Mouse (Mus musculus) adrenal gland, postnatal 14 days (tissue): ENCODE measurements around the gene Bmp8b. TPM values are rescaled to one million over a fixed set of nuclear protein-coding genes. Genes with fewer than 3 reads are reported as not detected.
"Not testable (repeated sequence)": the region's sequence is repeated elsewhere in the genome, so short reads cannot be mapped to it uniquely, and the experiment has no call there.

Experiments used
- DNase-seq: peaks from one replicate; pipeline ENCODE4 v3.0.0; 2021; ENCODE audit warnings: mixed read lengths
- long read RNA-seq, 2 experiments: library from polyadenylated mRNA; stranded (forward); transcript quantifications; one replicate each; pipeline ENCODE4 v2.0.0; 2021
- total RNA-seq: library from RNA; stranded (reverse); gene quantifications from 2 replicates; pipeline ENCODE4 v1.2.3, GENCODE M21; 2021

Bmp8b gene
- total RNA-seq: not detected in 2 replicates
- long read RNA-seq, experiment 1: 0 reads
- long read RNA-seq, experiment 2: 0 reads

DNA sequence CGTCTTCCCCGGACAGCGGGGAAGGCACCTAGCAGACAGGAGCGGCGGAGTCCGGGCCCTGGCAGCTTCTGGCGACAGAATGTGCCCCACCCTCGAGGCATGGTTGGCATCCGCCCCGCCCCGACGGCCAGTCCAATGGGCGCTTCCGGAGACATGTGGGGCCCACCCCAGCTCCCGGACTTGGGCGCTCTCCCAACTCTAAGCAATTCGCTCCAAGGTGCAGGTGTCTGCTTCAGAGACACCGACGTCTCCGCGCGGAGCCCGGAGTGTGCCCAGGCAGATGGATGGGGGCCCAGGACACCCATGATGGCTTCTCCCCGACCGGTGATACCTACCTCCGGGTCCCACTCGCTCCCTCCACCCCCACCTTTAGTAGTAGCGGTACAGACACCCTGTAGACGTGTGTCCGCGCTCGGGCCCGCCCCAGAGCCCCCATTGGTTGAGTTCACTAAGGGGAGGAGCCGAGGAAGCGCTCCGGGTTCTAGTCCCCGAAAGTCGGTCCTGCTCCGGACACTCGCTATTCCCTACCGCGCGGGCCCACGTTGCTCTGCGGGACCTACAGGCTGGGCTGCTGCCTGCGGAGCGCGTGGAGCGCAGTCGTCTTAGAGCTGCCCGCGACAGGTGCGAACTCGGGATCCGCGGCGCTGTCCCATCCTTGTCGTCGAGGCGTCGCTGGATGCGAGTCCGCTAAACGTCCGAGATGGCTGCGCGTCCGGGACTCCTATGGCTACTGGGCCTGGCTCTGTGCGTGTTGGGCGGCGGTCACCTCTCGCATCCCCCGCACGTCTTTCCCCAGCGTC, at the start of gene Bmp8b:
Bmp8b (plus strand) TSS at position 515 of the 800 bp plus-strand sequence.
- peak; percentile 12 for DNase-seq

DNA sequence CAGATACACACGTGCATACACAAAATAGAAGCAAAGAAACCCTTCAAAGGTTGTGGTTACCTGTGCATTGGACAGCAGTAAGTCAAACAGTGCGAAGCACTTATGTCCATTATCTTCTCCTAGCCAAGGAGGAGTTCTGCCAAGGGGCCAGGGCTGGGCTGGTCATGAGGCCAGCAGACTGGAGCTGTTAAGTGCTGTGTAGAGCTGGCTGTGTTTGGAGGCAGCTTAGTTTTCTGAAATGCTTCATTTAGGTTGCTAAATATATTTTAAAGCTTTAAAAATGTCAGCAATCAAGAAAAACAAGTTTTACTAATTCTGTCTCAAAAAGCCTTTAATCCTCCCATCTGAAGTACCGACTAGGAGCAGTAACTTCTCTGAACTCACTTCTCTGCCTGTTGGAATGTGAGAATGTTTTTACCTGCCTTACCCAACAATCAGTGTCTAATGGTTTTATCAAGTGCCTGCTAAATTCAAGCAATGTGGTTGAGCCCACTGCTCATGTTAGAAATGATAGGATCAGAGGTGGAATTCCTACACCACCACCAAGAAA, 48.3 kb upstream of the Bmp8b start:
- no peak for DNase-seq

DNA sequence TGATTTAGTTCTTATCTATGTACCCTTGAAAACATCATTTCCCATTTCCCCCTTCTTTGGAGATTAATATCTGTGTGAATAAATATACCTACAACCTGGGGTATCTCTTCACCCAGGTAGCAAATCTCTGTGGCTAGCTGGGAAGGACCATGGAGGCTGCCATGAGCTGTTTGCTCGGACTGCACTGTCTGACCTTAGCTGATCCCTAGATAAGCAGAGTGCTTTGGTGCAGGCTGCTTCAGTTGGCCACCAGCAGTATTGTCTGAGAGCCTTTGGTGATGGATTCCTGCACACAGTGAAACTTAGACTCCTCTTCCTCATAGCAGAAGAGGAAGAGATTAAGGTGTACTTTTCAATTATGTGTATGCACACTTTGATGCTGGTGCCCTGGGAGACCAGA, 47.0 kb upstream of the Bmp8b start:
- DNase-seq: no peak

DNA sequence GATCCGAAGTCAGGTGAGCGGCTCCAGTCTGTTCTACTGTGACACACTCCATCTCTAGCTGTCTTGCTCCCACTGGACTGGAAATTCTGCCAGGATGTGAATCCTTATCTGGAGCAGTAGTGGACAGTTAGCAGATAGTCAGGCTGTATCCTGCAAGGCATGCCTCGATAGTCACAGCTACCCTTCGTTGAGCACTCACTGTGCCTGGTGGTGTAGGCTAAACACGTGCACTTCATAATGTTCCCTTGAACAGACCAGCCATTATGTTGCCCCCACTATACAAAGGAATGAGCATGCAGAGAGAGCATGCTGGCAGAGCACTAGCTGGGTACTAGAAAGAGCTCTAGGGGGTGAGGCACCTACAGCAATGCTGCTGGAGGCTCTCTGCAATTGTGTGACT, 43.2 kb upstream of the Bmp8b start:
- DNase-seq: no peak

DNA sequence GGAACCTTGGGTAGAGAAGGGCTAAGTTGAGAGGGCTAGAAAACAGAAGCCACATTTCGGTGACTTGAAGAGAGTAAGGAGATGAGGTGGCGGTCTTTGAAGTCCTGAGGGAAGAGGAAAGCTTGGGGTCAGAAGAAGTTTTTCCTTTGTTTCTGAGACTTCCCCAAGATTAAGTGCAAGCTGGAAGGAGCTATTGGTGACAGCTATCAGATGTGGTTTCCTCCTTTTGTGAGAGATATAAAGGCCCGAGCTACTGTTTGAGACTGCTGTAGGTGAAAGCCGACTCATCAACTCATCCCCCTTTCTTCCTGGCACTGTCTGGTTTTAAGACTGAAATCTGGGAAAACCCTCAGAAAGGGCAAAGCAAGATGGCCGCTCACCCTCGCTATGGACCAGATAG, 36.3 kb upstream of the Bmp8b start:
- DNase-seq: no peak

DNA sequence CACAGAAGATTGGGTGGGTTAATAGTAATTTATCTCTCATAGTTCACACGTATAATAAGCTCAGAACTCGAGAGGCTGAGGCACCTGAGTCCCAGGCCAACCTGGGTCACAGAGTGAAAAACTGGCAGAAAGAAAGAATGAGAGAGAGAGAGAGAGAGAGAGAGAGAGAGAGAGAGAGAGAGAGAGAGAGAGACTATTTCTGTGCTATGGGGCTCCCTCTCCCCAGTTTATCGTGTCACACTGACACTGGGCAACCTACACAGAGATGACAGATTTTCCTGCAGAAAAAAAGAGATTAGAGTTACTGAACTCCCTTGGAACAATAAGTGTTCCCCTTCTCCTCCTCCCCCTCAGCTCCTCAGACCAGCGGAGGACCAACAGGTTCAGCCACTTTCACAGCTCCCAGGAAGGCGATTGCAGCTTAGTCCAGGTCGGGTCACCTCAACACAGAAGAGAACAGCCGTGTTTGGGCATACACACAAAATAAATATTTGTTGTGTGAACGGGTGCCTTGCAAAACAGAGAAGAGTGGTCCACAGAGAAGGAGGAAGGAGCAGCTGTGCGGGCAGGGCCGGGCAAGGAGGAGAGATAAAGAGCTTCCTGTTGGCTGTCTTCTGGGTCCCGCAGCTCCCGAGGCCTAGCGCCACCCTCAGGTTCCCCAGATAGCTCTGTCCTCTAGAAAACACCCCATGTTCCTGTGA, 33.5 kb upstream of the Bmp8b start:
- DNase-seq: peak; percentile 67

DNA sequence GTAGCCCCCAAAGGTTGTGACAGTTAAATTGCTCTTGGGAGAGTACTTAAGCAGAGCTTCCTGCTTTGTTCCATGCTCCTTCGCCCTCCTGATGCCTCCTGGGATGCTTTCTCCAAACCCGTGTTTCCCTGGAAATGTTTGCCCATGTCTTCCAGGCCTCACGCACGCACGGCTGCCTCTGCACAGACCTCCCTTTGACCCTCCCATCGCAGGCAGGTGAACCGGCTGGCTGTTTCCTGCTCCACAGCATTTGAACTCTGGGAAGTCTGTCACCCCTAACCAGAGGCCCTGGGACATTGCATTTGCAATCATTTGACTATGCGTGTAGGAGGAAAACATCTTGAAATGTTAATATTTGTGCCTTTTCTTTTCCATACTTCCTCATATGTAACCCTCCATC, 28.0 kb upstream of the Bmp8b start:
- DNase-seq: no peak

DNA sequence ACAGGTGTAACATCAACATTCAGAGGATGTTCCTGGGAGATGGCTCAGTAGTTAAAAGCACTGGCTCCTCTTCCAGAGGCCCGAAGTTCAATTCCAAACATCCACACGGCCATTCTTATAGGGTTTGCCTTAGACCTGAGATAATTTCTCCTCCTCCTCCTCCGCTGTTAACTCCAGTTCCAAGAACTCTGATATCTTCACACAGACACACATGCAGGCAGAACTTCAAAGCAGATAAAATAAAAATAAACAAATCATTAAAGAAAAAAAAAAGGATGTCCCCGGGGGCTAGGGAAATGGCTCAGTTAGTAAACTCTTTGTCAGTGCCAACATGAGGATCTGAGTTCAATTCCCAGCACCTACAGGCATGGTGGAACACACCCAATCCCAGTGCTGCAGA, 26.7 kb upstream of the Bmp8b start:
- DNase-seq: no peak

DNA sequence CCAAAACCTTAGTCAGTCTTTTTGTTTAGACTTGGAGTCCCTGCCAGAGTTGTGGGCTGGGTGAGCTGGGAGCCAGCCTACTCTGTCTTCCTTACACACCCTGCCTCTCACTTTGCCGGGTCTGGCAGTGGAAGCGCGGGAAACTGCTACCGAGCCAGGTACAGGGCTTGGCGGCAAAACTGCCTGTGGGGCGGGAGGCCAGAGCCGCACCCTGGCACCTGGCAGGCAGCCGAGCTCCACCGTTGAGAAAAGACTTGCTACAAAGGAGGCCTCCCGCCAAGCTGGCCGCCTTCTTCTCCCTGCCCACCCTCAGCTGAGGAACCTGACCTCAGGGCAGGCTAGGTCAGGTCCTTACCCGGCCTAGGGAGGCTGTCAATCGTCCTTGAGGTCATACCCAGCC, 24.2 kb upstream of the Bmp8b start:
- peak; percentile 17 for DNase-seq

DNA sequence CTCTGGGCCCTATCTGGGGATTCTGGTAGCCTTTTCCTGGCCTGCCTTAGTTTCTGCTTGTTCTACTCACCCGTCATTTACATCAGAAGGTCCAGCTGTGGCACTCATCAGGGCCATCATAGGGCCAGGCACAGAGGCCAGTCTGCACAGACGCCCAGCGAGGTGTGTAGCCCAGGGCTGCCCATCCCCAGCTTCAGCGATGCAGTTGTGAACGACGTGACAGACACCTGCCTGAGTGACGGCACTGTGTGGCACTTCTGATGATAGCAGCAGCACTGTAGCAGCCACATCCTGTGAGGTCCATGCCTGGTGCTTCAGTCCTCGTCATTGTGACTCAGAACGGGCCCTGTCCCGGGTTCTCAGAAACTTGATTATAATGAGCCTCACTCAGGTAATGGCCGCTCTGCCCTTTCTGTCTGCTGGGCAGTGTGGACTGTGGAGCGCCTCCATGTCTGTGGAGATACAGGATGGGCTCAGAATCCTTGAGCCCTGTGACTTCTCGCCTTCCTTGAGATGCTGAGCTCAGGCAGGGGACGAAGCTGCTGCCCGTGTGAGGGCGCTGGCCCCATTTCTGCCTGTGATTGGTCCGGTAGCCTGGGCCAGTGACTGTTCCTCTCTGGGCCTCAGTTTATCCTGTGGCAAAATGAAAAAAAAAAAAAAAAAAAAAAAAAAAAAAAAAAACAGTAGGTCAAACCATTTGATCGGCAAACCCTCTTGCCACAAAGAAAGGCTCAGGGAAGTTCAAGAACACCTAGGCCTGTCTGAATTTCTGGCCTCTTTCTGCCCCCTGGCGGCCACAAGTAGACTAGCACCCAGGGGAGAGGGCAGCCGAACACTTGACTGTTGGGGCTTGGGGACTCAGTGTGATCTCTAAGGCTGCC, 22.4 kb upstream of the Bmp8b start:
- peak; percentile 79 for DNase-seq

DNA sequence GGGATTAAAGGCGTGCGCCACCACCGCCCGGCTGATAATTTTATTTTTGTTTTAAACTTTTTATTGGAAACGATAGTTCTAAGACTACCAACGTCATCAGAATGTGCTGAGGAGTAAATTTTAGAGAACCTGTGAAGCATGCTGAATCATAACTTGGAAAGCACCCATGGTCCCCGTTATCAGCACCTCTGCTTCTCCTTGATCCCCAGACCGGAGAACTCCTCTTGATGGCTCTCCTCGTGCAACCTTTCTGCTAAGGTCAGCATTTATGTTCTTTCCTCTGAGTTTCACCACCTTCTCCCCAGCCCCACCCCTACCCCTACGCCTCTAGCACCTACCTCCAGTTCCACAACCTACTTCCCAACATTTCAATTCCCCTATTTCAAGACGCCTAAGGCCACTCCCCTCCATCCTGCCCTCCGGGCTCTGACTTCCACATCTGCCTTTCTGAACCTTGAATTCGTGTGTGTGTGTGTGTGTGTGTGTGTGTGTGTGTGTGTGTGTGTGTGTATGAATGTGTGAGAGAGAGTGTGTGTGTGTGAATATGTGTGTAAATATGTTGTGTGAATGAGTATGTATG, 21.6 kb upstream of the Bmp8b start:
- no peak for DNase-seq

DNA sequence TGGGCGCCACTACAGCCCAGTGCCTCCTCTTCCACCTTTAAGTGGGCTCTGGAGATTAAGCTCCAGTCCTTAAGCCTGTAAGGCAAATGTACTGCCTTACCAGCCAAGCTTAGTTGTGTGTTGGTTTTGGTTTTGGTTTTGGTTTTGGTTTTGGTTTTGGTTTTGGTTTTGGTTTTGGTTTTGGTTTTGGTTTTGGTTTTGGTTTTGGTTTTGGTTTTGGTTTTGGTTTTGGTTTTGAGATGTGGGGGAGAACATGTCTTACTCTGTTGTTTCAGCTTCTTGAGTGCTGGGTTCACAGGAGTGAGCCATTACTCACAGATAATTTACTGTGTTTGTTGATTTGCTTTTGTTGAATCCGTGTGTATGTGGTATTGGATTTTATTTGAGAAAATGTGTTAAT, 19.7 kb upstream of the Bmp8b start:
- DNase-seq: no peak

DNA sequence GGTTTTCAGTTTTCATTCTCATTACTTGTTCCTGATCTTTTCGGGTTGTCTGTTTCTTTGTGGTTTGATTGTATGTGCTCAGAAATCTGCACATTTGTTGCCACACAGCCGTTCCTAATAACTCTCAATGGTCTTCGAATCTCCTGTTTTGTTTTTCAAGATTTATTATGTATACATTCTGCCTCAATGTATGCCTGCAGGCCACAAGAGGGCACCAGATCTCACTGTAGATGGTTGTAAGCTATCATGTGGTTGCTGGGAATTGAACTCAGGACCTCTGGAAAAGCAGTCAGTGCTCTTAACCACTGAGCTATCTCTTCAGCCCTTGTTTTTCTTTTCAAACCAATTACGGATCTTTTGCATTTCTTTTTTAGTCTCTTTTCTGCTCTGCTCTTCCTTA, 18.6 kb upstream of the Bmp8b start:
- no peak for DNase-seq

DNA sequence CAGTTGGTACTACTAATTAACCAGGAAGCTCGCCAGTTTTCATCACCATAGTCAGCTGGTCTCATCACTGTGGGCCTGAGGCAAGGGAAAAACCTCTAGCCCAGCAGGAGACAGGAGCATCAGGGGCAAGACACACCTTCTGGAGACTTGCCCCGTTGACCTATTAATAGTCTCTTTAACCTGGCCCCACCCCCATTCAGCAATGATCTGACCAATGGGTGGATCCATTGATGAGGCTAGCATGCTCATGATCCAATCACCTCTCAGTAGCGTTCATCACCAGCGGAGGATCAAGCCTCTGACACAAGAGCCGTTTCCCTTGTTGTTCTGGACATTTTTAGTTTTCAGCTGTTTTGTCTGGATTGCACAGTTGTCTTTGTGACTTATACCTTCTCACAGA, 12.3 kb upstream of the Bmp8b start:
- no peak for DNase-seq

DNA sequence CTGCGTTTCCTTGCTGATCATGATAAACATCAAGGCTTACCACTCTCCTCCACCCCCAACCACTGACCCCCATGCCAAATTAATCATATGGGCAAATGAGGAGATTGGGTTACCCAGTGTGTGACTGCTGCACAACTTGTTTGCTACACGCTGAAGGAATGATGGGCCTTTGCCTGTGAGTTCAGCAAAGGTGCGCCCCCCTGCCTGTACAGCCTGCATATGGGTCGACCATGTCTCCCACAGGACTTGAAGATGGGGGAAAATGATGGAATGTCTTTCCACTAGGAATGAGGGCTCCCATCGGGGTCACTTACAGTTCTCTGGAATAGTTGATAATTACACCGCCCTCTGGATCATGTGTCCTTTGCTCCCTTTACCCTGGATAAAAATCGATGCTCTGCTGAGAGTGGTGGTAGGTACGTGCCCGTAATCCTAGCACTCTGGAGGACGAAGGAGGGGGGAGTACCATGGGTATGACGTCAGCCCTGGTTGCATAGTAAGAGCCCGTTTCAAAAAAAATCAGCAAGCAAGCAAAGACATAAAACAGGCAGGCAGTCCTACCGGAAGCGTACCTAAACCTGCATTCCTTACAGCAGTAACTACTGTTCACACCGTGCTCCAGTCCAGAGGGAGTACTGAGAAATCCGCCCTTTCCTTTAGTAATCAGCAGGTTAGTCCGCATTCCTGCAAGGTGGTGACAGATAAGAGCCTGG, 11.7 kb upstream of the Bmp8b start:
- no peak for DNase-seq

DNA sequence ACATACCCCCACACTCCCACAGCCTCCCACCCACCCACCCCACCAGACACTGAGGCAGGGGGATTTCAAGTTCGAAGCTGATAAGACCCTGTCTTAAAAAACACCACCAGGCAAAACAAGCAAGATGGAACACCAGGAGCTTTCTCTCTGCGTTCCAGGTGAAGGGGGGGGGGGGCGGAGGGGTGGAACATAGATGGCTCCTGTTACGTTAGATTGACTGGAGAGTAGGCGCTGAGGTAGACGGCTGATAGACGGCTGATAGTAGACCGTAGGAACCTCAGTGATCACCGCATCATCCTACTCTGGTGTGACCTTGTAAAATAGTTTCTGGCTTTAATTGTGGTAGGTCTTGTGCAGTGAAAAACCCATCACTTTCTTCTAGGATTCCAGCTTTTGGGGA, 11.1 kb upstream of the Bmp8b start:
- DNase-seq: no peak

DNA sequence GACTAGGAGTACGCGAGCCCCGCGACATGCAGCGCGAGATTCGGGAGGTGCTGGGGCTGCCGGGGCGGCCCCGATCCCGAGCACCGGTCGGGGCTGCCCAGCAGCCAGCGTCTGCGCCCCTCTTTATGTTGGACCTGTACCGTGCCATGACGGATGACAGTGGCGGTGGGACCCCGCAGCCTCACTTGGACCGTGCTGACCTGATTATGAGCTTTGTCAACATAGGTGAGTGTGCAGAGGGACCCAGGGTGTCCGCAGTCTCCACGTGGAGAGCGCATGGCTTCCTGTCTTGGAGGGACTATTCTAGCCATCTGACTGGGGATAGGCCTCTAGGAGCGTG, 456 bp downstream of the Bmp8b start:
- no peak for DNase-seq

DNA sequence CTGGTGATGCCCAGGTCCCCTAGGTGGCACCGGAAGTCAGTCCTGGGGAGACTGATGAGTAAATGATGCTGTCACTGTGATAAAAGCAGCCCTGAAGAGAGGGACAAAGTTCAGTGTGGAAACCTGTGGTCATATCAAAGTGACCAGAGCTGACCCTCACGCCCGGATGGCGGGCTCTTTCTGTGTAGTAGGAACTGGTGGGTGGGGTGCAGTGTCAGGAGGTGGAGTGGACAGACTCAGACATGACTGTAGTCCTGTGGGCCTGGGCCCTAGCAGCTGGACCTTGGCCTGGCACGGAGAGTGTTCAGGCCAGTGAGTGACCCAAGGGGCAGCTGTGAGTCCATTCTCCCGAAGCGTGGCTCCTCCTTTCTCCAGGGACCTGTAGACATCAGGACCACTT, 964 bp downstream of the Bmp8b start:
- DNase-seq: not testable (repeated sequence)

DNA sequence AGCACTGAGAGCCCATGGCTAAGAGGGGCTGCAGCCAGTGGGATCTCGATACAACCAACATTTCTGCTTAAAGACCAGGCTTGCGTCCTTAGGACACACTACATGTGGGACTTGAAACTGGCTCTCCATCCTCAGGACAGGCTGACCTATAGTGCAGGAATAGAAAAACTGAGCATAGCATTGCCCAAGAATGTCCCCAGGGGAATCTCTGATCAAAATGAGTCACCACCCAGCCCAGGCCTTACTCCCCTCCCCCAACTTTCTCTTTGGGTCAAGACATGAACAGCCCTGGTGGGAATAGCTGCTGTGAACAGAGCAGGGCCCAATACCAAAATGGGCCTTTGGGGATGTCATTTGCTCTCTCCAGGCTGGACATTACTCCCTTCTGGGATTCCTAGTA, 1.9 kb downstream of the Bmp8b start:
- DNase-seq: peak; percentile 28

DNA sequence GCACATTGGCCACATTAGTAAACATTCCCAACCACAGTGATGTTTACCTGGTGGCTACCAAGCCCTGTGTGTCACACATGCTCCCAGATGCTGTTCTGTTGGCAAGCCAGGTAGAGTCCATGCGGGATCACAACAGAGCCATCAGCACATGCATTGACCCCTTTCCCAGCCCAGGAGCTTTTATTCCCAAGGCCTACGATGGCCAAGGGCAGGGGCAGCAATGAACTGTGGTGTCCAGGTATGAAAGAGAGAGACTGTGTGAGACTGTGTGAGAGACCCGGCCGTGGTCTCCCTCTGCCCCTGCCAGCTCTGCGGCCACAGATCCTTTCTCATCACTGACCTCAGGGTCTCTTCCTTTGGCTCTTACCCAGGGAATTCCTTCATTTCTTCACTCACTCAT, 3.1 kb downstream of the Bmp8b start:
- DNase-seq: no peak

DNA sequence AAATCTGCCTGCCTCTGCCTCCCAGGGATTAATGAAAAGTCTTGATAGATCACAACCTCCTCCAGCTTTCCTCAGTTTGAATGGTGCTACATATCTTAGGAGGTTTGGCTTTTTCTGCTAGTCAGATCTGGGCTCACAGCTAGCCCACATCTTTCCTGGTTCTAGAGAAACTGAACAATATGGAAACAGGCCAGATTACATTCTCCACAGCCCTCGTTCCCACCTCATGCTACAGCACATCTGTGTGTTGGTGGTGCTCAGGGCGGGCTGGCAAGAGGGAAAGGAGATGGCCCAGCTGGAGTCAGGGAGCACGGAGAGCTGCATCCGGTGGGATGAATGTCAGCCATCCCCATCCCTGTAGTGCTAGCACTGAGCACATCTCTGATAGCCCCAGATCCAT, 5.8 kb downstream of the Bmp8b start:
- DNase-seq: no peak
